Mouse (Mus musculus) CH12.LX (cell line): Measurements from ENCODE around the gene Trir.

ENCODE experiments used
- BHLHE40 ChIP-seq: IDR thresholded peaks from 2 replicates; pipeline ENCODE4 v1.6.1; 2011; ENCODE audit warnings: mild to moderate bottlenecking, low read depth, low read length, improper control_type of control experiment
- CHD2 ChIP-seq: IDR thresholded peaks from 2 replicates; pipeline ENCODE4 v1.6.1; 2011; ENCODE audit warnings: low read length, improper control_type of control experiment
- CTCF ChIP-seq, 2 experiments: IDR thresholded peaks in 1 of 2; conservative IDR thresholded peaks in 1 of 2; 2 replicates each; pipeline ENCODE4 v1.5.1; 2011 to 2012; ENCODE audit warnings: low read depth in 2 of 2, low read length in 2 of 2, improper control_type of control experiment in 1 of 2, inconsistent platforms in 1 of 2, mild to moderate bottlenecking in 1 of 2, moderate library complexity in 1 of 2
- ELF1 ChIP-seq: IDR thresholded peaks from 2 replicates; pipeline ENCODE4 v1.6.1; 2014; ENCODE audit warnings: low read depth, mild to moderate bottlenecking, inconsistent platforms, low read length, improper control_type of control experiment
- EP300 ChIP-seq: IDR thresholded peaks from 2 replicates; pipeline ENCODE4 v1.6.1; 2011; ENCODE audit warnings: low read length, improper control_type of control experiment
- GABPA ChIP-seq: IDR thresholded peaks from 2 replicates; pipeline ENCODE4 v1.6.1; 2012; ENCODE audit warnings: low read depth, low read length, improper control_type of control experiment, inconsistent platforms; ENCODE audit not compliant: insufficient replicate concordance
- HCFC1 ChIP-seq: IDR thresholded peaks from 2 replicates; pipeline ENCODE4 v1.6.1; 2012; ENCODE audit warnings: low read depth, mild to moderate bottlenecking, inconsistent platforms, low read length, improper control_type of control experiment
- JUN ChIP-seq: IDR thresholded peaks from 2 replicates; pipeline ENCODE4 v1.6.1; 2011; ENCODE audit warnings: low read depth, mild to moderate bottlenecking, low read length, improper control_type of control experiment, moderate library complexity; ENCODE audit not compliant: insufficient read depth
- MAZ ChIP-seq: IDR thresholded peaks from 2 replicates; pipeline ENCODE4 v1.6.1; 2012; ENCODE audit warnings: low read depth, mild to moderate bottlenecking, inconsistent platforms, low read length, improper control_type of control experiment, moderate library complexity
- MEF2A ChIP-seq: IDR thresholded peaks from 2 replicates; pipeline ENCODE4 v1.6.1; 2014; ENCODE audit warnings: low read depth, mild to moderate bottlenecking, inconsistent platforms, low read length, improper control_type of control experiment, borderline replicate concordance
- MYC ChIP-seq: IDR thresholded peaks from 2 replicates; pipeline ENCODE4 v1.6.1; 2011; ENCODE audit warnings: low read depth, mild to moderate bottlenecking, improper control_type of control experiment, low read length
- POLR2A ChIP-seq: IDR thresholded peaks from 2 replicates; pipeline ENCODE4 v1.6.1; 2011; ENCODE audit warnings: low read depth, mild to moderate bottlenecking, improper control_type of control experiment, low read length
- RAD21 ChIP-seq: IDR thresholded peaks from 2 replicates; pipeline ENCODE4 v1.6.1; 2011; ENCODE audit warnings: low read depth, mild to moderate bottlenecking, low read length, improper control_type of control experiment, moderate library complexity
- TBP ChIP-seq: conservative IDR thresholded peaks from 2 replicates; pipeline ENCODE4 v1.6.1; 2011; ENCODE audit warnings: low read depth, low read length, improper control_type of control experiment

DNA sequence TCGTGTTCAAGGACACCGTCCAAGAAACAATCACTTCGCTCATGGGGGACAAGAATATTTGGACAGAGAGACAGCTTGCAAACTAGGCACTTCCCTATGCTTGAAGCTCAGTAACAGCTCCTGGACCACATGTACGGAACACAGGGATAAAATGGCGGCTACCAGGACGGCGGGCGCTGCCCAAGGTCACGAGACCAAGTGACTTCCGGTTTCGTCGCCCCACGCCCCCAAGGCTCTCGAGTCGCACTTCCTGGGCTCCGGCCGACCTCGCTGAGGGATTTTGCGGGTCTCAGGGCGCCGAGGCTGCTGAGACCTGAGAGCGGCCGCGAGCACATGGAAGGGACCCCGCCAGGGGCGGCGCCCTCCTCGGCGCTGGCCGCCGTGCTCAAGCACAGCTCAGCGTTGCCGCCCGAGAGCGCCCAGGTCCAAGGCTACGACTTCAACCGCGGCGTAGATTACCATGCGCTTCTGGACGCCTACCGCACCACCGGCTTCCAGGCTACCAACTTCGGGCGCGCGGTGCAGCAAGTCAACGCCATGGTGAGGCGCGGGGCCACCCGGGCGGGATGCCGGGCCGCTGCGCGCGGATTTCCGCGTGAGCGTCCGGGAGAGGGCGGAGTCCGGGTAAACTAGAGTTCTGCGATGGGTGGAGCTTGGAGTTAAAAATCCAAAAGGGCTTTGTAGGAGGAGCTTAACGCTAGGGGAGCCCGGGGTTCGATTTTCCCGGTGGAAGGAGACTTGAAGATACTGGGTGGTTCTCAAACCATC lies 45.1 kb downstream of the Trir start, which contains the start of gene Dhps:
- TF ChIP-seq CHD2 (no peak), CTCF (conservative IDR thresholded peaks at IDR 0.05 in 1 of 2, IDR thresholded peaks at IDR 0.05 in 1 of 2; ENCODE audit: low read depth in 2 of 2, low read length in 2 of 2) (no peak), TBP (peak; percentile 72; the same call in 1 of the 2 replicates), HCFC1 (peak; percentile 81), MEF2A (0 out of 2 replicates have a peak, but pooled peaks have one; percentile 12), ELF1 (peak; percentile 87), GABPA (no peak), EP300 (no peak), POLR2A (peak; percentile 83), JUN (no peak), RAD21 (no peak), MYC (peak; percentile 100), MAZ (no peak; the same call in 1 of the 2 replicates), BHLHE40 (peak; percentile 97)
